Mouse (Mus musculus): ENCODE results near the gene Gns. TPM values are rescaled to one million over a fixed set of nuclear protein-coding genes. Genes with fewer than 3 reads are reported as not detected.

Gns gene
- polyA plus RNA-seq, 1 experiment, result not detected

DNA sequence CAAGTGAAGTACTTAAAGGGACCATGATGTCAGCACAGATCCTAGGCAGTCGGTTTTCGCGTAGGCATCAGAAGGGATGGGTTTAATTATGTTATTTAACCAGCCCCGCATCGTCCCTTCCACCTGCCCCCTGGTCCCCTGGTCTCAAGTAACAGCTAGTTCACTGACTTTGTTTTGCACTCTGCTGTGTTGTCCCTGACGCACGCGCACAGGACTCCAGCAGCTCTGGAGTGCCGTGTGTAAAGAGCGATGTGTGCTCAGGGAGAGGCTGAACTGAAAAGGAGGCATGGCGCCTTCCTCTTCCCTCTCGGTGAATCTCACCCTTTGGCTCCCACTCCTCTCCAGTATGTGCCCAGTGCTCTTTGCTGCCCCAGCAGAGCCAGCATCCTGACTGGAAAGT is 9.1 kb downstream of the Gns start:
- 75% methylated on average over 12 of the region's 12 CpGs for WGBS
- Histone ChIP-seq H3K4me1 (ENCODE audit: control insufficient read depth, insufficient read depth, low read length) (no peaks in the 10 kb centered on the region), H3K27ac (ENCODE audit: insufficient read depth, low read depth, low read length) (no peak overlapping the region), H3K4me3 (ENCODE audit: insufficient read depth, low read depth, low read length) (no peak overlapping the region)
- TF ChIP-seq CTCF (IDR thresholded peaks at IDR 0.05; ENCODE audit: insufficient read depth, low read depth, low read length) (no peak), POLR2A (IDR thresholded peaks at IDR 0.05; ENCODE audit: insufficient read depth, low read depth, low read length) (no peak)

DNA sequence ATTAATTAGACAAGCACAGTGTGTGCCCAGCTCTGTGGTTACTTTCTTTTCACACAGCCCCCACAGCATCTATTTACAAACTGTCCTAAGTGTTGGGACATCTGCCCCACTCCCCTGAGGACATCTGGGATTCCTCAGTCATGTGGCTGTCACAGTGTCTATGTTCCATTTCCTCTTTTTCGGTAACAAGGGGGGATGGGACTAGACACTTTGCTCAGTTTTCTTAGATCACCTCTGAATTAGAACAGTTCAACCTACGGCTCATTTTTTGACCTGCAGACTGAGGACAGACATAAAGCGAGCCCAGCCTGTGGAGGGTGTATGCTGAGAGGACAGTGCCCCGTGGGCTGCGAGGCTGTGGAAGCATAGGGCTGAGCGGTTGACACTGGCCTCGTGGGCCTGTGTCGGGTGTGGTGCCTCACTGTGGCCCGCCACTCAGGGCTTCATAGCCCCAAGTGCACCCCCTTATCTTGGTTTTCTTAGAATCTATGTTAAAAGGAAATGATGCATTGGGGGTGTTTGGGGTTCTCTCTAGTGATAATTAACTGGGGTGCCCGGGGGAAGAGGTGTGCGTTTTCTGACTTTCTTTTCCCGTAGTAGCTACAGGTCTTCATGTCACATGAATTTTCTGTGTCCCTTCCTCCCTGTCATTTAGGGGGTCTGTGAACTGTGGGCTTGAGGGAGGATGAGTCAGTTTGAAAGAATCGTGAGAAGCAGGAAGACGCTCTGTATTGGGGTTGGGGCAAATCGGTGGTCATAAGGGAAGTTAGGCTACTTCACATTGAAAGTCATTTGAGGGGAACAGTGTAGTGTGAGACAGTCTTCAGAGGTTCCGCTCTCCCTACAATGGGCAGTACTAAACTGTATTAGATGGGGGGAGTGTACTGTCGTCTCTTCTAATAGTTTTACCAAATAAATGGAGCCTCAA is 10.1 kb downstream of the Gns start:
- Histone ChIP-seq H3K4me3 (ENCODE audit: insufficient read depth, low read depth, low read length) (no peak overlapping the region), H3K27ac (ENCODE audit: insufficient read depth, low read depth, low read length) (no peak overlapping the region), H3K4me1 (ENCODE audit: control insufficient read depth, insufficient read depth, low read length) (no peaks in the 10 kb centered on the region)
- TF ChIP-seq CTCF (IDR thresholded peaks at IDR 0.05; ENCODE audit: insufficient read depth, low read depth, low read length) (no peak), POLR2A (IDR thresholded peaks at IDR 0.05; ENCODE audit: insufficient read depth, low read depth, low read length) (no peak)
- WGBS, result 91% methylated on average over 17 of the region's 17 CpGs

GRCm38 (mm10) chr10:121375649-121376493 is 11.0 kb downstream of the Gns start:
- Histone ChIP-seq H3K4me1 (ENCODE audit: control insufficient read depth, insufficient read depth, low read length) (no peaks in the 10 kb centered on the region), H3K4me3 (ENCODE audit: insufficient read depth, low read depth, low read length) (no peak overlapping the region), H3K27ac (ENCODE audit: insufficient read depth, low read depth, low read length) (no peak overlapping the region)
- TF ChIP-seq POLR2A (IDR thresholded peaks at IDR 0.05; ENCODE audit: insufficient read depth, low read depth, low read length), result no peak
- no peak for TF ChIP-seq CTCF (IDR thresholded peaks at IDR 0.05; ENCODE audit: insufficient read depth, low read depth, low read length)
- 87% methylated on average over 24 of the region's 24 CpGs for WGBS

DNA sequence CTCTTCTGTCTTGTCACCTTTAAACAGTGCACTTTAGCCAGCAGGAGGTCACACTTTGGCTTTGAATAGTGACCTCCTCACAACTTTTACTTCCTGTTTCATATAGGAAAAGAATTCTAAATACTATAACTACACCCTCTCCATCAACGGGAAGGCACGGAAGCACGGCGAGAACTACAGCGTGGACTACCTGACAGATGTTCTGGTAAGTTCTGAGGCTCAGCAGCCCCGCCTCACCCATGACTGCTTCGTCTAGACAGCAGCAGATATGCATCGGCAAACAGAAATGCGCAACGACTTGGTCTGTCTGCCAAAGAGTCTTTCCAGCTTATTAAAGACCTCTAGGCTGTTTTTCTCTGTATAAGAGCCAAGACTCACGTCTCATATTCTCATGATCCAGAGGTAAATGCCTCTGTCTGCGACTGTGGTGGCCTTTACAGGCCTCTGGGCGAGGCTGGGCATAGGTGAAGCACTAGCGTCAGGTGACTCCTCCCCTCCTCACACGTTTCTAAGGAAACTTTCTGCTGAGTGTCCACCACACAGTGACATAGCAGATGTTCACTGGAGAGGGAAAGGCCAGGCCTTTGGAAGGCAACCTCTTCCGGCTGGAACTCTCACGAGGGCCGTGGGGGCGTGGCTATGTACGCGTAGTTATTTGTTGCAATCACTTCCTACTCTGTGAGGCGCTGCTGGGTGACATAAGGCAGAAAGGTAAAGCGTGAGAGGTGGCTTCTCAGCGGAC is 11.8 kb downstream of the Gns start:
- Histone ChIP-seq H3K4me1 (ENCODE audit: control insufficient read depth, insufficient read depth, low read length) (no peaks in the 10 kb centered on the region), H3K27ac (ENCODE audit: insufficient read depth, low read depth, low read length) (no peak overlapping the region), H3K4me3 (ENCODE audit: insufficient read depth, low read depth, low read length) (no peak overlapping the region)
- WGBS, result 92% methylated on average over 24 of the region's 24 CpGs
- no peak for TF ChIP-seq CTCF (IDR thresholded peaks at IDR 0.05; ENCODE audit: insufficient read depth, low read depth, low read length)
- TF ChIP-seq POLR2A (IDR thresholded peaks at IDR 0.05; ENCODE audit: insufficient read depth, low read depth, low read length), result no peak

GRCm38 (mm10) chr10:121379387-121379786 is 14.5 kb downstream of the Gns start:
- WGBS, result 99% methylated on average over 3 of the region's 3 CpGs
- Histone ChIP-seq H3K4me3 (ENCODE audit: insufficient read depth, low read depth, low read length) (no peak overlapping the region), H3K27ac (ENCODE audit: insufficient read depth, low read depth, low read length) (no peak overlapping the region), H3K4me1 (ENCODE audit: control insufficient read depth, insufficient read depth, low read length) (no peaks in the 10 kb centered on the region)
- TF ChIP-seq CTCF (IDR thresholded peaks at IDR 0.05; ENCODE audit: insufficient read depth, low read depth, low read length) (no peak), POLR2A (IDR thresholded peaks at IDR 0.05; ENCODE audit: insufficient read depth, low read depth, low read length) (no peak)

DNA sequence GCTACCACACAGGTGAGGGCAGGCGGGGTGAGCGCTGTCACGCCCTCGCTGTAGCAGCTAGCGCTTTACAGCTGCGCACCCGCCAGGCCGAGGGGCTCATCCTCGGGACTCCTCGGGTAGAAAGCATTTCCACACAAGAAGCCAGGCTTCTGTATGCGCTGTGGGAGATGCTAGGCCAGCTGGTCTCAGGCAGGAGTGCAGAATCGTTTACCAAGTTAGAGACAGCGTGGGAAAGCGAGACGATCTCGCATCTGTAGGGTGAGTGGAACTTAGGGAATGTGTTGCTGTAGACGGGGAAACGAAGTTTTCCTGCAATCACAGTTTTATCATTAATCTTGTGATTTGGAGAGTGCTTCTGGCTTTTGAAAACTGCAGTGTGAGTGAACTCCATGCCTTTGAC is 16.4 kb downstream of the Gns start:
- no peak overlapping the region for H3K27ac ChIP-seq (ENCODE audit: insufficient read depth, low read depth, low read length)
- H3K4me1 ChIP-seq (ENCODE audit: control insufficient read depth, insufficient read depth, low read length), result no peaks in the 10 kb centered on the region
- 95% methylated on average over 18 of the region's 18 CpGs for whole genome bisulfite sequencing
- no peak overlapping the region for H3K4me3 ChIP-seq (ENCODE audit: insufficient read depth, low read depth, low read length)
- TF ChIP-seq CTCF (IDR thresholded peaks at IDR 0.05; ENCODE audit: insufficient read depth, low read depth, low read length) (no peak), POLR2A (IDR thresholded peaks at IDR 0.05; ENCODE audit: insufficient read depth, low read depth, low read length) (no peak)

DNA sequence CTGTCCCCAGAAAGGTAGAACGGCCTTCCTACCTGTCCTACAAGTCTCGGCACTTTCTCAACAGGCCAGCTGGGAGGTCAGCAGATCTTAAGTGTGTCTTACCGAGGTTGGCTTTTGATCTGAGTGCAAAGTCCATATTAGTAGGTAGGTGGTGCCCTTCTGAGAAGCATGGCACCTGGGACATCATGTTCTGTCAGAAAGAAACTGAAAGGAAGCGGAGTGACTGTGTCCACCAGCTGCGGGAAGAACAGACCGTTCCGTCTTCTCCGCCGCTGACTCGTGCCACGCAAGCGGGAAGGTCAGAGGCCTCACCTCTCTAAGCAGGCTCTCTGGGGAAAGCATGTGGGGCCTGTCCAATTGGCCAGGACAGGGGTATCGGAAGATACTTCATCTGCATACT is 19.8 kb downstream of the Gns start:
- WGBS, result 95% methylated on average over 13 of the region's 13 CpGs
- TF ChIP-seq CTCF (IDR thresholded peaks at IDR 0.05; ENCODE audit: insufficient read depth, low read depth, low read length) (no peak), POLR2A (IDR thresholded peaks at IDR 0.05; ENCODE audit: insufficient read depth, low read depth, low read length) (no peak)
- Histone ChIP-seq H3K27ac (ENCODE audit: insufficient read depth, low read depth, low read length) (no peak overlapping the region), H3K4me3 (ENCODE audit: insufficient read depth, low read depth, low read length) (no peak overlapping the region), H3K4me1 (ENCODE audit: control insufficient read depth, insufficient read depth, low read length) (no peaks in the 10 kb centered on the region)

- TF ChIP-seq POLR2A (IDR thresholded peaks at IDR 0.05; ENCODE audit: insufficient read depth, low read depth, low read length) (no peak), CTCF (IDR thresholded peaks at IDR 0.05; ENCODE audit: insufficient read depth, low read depth, low read length) (no peak)
- 97% methylated on average over 6 of the region's 6 CpGs for WGBS
Measured at GRCm38 (mm10) chr10:121385695-121386094, 20.8 kb downstream of the Gns start.

More at GRCm38 (mm10) chr10:121385695-121386094, 20.8 kb downstream of the Gns start:
- Histone ChIP-seq H3K4me1 (ENCODE audit: control insufficient read depth, insufficient read depth, low read length) (no peaks in the 10 kb centered on the region), H3K27ac (ENCODE audit: insufficient read depth, low read depth, low read length) (no peak overlapping the region), H3K4me3 (ENCODE audit: insufficient read depth, low read depth, low read length) (no peak overlapping the region)
